Mouse (Mus musculus) ZHBTc4 (cell line): ENCODE data around the gene AW551984.

Experiments
- DNase-seq: peaks from one replicate; pipeline ENCODE4 v3.0.0-alpha.2; 2011; ENCODE audit warnings: low read depth, low spot score

AW551984 gene

DNA sequence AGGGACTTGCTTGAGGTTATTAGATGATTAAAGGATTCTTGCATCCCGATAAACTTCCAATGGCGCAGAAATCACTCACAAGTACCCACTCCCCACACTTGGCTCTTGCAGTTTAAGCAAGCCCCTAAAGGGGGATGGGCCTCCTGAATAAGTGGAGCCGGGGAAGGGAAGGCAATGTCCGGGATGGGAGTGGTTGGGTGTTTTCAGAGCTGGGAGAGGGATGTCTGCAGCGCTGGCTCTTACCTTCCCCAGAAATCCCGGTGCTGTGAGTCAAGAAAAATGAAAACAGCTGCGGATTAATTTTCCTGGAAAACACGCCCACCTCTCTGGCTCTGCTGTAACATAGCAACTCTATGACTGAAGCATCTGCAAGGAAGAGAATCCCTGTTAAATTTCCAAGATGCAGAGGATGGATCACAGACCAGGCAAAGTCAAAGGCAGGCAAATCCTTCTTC lies at the start of gene AW551984:
TSS of gene AW551984 (minus strand) at position 405 of the 455 bp plus-strand sequence.
- peak; percentile 39 for DNase-seq

DNA sequence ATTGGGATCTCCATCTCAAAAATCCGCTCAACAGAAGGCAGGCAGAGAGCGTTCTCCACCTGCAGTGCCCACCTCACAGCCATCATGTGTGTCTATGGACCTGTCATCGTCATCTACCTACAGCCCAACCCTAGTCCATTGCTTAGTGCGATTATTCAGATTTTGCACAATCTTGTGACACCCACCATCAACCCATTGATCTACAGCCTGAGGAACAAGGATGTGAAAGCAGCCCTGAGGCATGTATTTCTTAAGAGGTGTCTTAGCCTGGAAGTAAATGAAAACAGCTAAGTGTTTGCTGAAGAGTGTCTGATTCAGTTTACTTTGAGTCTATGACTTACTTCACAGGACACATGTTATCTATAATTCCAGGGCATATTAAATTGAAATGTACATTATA lies 43.2 kb upstream of the AW551984 start:
- no peak for DNase-seq

DNA sequence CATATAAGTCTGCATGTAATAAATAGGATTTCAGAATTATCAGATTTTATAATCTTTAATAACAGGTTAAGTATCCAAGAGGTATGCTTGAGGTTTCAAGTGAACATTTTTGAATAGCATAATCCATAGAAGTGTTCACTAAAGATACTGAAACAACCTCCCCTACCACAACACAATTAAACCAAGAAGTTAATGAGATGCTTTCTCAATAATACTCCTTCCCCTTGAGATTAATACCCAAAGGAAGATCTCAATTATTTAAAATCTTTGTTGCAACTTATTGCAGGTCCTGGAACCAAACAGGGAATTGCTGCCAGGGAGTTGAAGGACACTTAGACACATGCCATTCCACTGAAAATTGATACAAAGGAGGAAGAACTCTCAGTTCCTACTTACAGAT lies 40.6 kb upstream of the AW551984 start, which contains the start of gene Olfr961:
TSS of gene Olfr961 (plus strand) at position 301 of the 400 bp plus-strand sequence.
- DNase-seq: no peak

DNA sequence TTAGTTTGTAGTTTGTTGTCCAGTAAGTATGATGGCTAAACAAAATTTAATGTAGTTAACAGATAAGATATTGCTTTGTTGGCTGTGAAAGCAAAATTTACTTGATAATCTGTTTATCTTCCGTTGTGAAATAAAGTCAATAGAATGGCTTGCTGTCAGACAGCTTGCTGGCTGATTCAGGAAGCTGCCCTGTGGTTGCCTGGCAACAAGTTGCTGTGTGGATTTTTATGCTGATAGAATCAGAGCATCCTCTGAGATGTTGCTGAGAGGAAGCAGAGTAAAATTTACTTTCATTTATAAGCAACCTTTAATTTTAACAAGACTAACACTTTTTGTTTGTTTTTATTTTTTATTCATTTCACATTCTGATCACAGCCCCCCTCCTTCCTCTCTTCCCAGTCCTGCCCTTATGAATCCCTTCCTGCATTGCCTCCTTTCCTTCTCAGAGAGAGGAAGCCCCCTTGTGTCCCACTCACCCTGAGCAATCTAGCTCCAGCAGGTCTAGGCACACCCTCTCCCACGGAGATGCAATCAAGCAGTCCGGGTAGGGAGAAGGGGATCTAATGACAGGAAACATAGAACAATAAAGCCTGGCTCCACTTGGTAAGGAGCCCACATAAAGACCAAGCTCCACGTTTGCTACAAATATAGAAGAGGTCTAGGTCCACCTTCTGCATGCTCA lies 29.9 kb upstream of the AW551984 start:
- no peak for DNase-seq

DNA sequence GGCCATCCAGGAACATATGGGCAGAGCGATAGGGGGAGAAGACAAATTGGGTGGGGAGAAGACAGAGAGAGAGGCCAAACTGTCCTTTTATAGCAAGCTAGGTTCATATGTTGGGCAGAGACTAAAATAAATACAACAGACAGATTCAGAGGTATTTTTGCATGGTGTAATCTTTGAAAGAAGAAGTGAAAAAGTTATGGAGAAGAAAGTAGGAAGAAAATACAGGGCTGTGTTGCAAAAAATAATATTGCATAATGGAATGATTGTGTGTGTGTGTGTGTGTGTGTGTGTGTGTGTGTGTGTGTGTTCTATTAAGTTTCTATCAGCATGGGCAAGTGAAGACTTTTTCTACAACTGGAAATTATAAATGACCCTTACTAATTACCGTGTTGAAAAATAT lies 24.9 kb upstream of the AW551984 start:
- no peak for DNase-seq

DNA sequence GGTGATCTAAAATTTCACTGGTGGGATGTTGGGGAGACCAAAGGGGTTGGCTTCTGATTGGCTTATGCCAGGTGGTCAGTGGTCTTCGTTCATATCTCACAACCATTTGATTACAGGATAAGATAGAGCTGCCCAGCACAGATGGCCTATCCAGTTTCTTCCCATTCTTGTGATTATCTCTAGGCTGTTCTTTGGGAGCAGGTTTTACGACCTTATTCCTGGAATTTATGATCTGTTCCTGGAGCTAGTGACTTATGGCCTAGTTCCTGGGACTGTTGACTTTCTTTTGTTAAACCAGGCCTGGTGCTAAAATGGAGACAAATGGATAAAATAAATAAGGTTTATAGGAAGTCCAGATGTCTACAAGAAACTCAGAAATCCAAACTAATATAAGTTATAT lies 20.5 kb upstream of the AW551984 start:
- no peak for DNase-seq

DNA sequence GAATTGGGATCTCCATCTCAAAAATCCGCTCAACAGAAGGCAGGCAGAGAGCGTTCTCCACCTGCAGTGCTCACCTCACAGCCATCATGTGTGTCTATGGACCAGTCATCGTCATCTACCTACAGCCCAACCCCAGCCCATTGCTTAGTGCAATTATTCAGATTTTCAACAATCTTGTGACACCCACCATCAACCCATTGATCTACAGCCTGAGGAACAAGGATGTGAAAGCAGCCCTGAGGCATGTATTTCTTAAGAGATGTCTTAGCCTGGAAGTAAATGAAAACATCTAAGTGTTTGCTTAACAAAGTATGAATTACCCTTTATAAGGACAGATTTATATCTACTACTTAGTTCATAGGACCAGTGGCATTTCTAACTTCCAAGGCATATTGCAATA lies 19.6 kb upstream of the AW551984 start:
- DNase-seq: no peak

DNA sequence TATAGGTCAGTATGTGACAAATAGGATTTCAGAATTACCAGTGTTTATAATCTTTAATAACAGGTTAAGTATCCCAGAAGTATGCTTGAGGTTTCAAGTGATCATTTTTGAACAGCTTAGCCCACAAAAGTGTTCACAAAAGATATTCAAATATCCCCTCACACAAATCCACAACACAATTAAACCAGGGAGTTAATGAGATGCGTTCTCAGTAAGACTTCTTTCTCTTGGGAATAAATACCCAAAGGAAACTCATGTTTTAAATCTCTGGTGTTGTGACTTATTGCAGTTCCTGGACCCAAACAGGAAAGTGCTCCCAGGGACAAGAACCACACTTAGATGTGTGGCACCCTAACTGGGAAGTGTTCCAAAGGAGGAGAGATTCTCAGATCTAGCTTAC lies 16.9 kb upstream of the AW551984 start, which contains the start of gene Olfr960:
TSS of gene Olfr960 (plus strand) at position 301 of the 400 bp plus-strand sequence.
- DNase-seq: no peak

DNA sequence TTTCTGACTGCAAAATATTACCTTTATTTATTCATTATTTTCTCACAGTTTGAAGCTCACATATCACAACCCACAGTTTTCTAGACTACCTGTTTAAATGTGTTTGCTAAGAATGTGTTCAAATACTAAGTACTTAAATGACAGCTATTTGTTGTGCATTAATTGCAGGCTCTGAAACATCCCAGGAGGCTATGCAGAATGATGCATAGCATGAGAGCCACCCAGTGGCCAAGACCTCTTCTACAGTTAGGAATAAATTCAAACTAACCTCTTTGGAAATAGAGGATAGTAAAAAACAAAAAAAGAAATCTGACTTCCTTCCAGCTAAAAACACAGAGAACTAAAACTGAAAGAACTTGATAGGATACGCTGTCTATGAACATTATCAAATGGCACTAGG lies 7.8 kb upstream of the AW551984 start:
- DNase-seq: peak; percentile 9

DNA sequence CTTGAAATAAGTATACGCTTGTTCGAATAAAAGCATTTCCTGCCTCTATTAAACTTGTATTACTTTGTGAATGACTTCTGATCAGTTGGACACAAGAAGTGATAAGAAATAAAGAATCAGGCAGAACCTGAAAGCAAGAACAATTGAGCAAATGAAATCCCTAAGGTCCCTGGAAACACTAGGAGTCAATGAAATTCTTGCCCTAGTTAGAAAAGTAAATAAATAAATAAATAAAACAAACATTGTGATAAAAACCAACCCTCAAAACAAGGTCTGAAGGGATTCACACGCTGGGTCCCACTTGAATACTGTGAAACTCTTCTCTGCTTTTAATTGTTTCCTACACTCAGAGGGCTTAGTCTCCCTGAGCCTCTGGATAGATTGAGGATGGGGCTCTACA lies 6.2 kb upstream of the AW551984 start, which contains the start of gene Olfr148:
TSS of gene Olfr148 (plus strand) at position 301 of the 400 bp plus-strand sequence.
- no peak for DNase-seq

DNA sequence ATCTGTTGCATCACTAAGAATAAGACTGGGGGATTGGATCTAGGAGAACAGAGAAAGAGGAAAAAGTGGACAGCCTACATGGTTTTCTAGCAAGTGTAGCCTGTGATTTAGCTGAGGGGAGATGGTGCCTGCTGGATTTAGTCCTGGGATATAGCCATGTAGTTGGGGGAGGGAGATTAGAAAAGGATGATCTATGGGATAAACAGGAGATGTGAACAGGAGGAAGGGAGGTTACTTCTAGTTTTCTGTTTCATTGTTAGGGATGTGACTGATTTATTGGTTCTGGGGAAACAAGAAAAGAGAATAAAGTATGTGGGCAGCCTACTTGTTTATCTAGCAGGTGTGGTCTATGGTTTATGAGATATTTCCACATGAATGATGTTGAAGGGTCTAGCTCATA lies 4.3 kb upstream of the AW551984 start:
- no peak for DNase-seq

DNA sequence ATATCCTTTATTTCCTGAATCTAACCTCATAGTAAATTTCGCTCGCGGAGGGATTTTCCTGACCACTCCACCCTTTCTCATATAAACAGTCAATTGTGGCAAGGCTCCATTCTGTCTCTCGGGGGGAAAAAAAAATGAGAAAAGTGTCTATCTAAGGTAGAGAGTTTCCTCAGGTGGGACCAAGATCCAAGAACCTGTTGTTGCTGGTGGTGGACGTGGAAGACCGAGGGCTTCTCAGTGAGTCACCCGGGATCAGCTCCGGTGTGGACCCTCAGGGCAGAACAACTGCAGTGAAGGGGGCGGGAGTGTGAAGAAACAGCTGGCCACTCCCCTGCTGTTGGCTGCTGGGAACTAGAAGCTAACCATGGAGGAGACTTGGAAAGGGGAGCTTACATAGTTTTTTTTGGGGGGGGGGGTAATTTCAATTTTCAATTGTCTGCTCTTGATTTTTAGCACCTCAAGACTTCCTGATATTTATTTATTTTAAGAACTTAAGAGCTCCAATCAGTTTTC lies 814 bp downstream of the AW551984 start:
- peak; percentile 16 for DNase-seq

DNA sequence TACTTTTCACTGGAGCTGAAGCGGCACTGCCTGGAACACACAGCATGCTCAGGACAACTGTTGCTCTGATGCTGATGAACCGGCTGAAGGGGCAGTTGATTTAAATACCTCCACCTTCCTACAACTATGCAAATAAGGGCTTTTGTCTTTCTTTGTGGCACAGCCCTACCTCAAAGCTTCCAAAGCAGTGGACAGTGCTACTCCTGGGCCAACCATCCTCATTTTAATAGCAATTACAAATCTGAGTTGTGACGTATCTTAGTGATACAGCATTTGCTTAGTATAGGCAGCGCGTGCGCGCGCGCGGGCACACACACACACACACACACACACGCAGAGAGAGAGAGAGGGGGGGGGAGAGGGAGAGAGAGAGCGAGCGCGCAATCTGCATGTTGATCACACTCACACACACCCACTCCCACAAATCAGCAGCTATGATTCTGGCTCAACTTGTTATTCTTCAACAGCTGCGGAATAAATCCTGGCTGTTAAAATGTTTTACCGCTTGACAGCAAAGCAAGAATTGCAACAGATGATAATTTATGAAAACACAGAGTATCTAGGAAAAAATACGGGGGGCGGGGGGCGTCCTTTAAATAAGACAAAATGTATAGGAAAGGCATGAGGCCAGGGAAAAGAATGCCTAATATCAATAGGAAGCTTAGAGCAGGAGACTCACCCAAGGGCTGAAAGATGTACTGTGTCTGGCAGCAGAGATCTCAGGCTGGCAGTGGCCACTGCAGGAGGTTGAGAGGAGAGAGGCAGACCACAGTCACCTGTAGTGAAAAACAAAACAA lies 1.5 kb downstream of the AW551984 start:
- peak; percentile 58 for DNase-seq

DNA sequence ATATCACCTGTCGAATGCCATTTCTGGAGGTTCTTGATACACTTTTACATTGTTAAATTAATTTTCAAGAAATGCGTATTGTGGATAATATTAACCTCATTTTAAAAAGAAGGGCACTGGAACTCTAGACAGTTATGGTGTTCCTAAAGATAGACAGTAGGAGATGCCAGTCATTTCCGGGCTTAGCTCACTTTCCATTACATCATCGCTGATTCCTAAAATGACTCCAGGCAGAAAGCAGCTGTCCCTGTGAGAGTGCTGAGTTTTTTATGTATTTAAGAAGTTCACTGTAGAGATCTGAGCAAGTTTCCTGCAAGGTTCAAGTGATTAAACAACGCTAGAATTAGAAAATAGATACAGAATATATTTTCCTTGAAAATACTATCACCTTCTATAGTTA lies 27.2 kb downstream of the AW551984 start:
- DNase-seq: no peak

DNA sequence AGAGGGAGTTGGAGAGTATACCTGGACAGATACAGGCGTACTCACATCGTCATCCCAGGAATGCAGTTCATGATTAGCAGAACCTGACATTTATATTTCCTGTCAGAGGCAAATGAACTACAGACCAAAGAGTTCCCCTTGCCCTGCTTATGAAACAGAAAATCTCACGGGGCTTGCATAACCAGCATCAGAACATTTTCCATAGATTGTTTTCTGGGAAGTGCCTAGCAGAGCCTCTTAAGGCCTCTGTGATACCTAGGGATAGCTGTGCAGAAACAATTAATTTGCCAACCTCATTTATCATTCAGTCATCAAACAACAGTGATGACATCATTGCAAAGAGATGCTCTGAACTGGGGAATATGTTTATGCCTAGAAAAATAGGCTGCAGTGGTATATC lies 28.7 kb downstream of the AW551984 start, which contains the start of gene Olfr959:
TSS of gene Olfr959 (minus strand) at position 101 of the 400 bp plus-strand sequence.
- DNase-seq: no peak

DNA sequence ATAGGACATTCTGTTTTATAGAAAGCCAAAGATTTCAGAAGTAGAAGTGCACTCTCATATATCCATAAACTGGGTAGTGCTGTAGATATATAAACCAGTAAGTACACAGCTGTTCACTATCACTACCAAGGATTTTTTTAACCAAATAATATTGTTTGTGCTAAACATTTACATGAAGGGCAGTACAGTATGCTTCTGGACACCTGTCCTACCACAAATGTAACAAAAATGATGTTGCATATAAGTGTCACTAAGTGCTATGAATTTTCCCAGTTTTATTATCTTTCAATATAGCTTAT lies 45.9 kb downstream of the AW551984 start:
- no peak for DNase-seq

DNA sequence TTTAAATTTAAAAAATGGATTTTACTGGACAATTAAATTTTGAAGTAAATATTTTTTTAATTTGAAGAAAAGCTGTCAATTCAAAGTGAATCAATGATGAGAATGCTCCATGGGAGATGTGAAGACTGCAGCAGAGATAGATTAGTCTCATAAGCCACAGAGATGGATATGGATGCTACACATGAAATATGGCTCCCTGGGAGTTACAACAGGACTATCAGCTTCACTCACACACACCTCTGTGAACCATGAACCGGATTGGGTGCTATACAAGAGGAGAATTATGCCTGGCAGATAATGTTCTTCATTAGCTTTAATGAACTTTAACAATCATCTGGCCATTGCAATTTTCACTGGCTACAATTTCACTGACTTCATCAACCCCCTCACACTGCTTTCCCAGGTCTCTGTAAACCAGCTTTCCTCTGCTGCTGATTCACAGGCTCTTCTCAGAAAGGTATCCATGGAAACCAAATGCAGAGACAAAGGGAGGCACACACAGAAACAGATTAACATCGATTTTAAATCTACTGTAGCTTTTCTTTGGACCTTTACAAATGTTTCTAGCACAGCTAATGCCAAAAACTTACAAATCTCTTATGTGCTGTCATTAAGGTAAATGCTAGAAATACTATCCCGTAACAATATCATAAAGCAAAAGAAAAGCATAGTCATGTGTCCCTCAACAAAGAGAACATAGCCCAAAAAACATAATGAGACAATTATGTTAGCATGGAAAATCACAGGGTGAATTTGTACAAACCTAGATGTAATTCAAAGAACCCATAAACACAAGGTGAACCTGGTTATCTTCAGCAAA lies 46.5 kb downstream of the AW551984 start:
- no peak for DNase-seq

DNA sequence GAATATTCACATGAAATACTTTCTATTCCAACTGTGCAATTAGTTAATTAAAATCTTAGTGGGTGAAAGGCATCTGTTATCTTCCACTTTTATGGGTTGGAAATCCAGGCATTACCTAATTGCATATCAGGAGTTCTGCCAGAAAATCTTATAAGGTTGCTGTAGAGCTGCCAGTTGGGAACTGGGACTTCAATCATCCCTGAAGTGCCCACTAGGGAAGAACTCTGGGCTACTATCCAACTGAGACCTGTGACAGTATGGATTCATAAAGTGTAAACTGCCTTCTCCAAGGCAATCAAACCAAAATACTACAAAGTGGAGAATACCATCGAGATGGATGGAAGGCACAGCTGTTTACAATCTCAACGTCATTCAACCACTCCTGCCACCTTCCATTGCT lies 50.3 kb downstream of the AW551984 start, which contains the start of gene Olfr958:
TSS of gene Olfr958 (minus strand) at position 109 of the 400 bp plus-strand sequence.
- no peak for DNase-seq

DNA sequence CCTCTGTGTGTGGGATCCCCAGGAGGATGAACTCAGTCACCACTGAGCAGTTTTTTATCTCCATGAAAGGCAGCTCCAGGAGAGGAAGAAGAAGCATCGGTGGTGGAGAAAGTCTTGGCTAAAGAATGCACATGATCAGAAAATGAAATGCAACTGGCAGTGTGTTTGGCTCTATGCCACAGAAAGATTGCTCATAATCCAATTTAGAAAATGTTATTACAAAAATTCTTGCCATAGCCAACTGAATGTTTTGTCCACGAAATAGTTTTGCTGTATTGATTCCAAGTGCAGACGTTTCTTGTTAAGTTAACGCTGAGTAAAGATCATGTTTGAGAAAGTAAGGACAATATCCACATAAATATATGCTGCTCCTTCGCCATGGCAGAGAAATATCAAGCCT lies 53.4 kb downstream of the AW551984 start:
- no peak for DNase-seq
